11 mouse cellular contexts compared by ENCODE assay signal in the genomic region with DNA sequence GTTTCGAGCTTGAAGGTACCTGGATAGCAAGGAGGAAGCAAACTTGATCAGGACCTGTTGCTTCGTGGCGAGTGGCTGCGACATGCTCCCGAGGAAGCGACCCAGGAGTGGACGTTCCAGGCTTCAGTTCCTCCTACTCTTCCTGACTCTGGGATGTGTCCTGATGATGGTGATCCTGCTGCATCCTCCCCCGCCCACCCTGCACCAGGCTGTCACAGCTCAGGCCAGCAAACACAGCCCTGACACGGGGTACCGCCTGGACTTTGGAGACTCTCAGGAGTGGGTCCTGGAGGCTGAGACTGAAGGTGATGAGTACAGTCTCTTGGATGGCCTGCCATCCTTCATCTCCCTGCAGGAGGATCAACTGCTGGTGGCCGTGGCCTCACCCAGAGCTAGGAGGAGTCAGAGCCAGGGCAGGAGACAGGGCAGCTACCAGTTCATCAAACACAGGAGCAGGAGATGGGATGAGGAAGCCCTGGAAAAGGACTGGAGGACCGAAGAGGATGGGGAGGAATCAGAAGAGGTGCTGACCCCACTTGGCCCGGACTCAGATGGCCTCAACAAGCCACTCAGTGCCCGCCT. TPM values are rescaled to one million over a fixed set of nuclear protein-coding genes. Genes with fewer than 3 reads are reported as not detected.
DNase-seq lines count a peak whose midpoint lies in the region; ATAC-seq lines count a peak whose summit lies in the region.
"Had no signal": no experiment of that assay in that cellular context is flagged by ENCODE, and none has a peak within 500 bp of the region (broad histone marks: within the 10 kb centered on the region; RNA-seq: fewer than 3 reads in every experiment).

No protein-coding gene starts in this region.

- no peaks in the 10 kb centered on the region for H3K27me3 ChIP-seq in hindbrain, embryonic 16.5 days (replicated peaks; ENCODE audit: control insufficient read depth, insufficient read depth, low read length)
- H3K27me3 ChIP-seq in hindbrain, embryonic 11.5 days (ENCODE audit: control insufficient read depth, insufficient read depth, low read length), result no peaks in the 10 kb centered on the region
- no peaks in the 10 kb centered on the region for H3K27me3 ChIP-seq in neural tube, embryonic 15.5 days (replicated peaks)
- H3K27me3 ChIP-seq in heart, embryonic 12.5 days (replicated peaks), result peaks cover 23% of the 10 kb centered on the region

- ATAC-seq in hindbrain, embryonic 16.5 days, result no peak
- ATAC-seq in hindbrain, embryonic 11.5 days (ENCODE audit: low FRiP score), result no peak
- no peak for ATAC-seq in neural tube, embryonic 15.5 days (ENCODE audit: low FRiP score)
- no peak for ATAC-seq in heart, embryonic 12.5 days (ENCODE audit: insufficient number of reproducible peaks, low FRiP score)

- no peak overlapping the region for H3K4me3 ChIP-seq in hindbrain, embryonic 16.5 days (ENCODE audit: low read length)
- H3K4me3 ChIP-seq in hindbrain, embryonic 11.5 days (ENCODE audit: low read depth, low read length), result no peak overlapping the region
- no peak overlapping the region for H3K4me3 ChIP-seq in neural tube, embryonic 15.5 days (replicated peaks)
- H3K4me3 ChIP-seq in heart, embryonic 12.5 days, result no peak overlapping the region
- H3K4me3 ChIP-seq: lung, embryonic 15.5 days had no signal

- no peaks in the 10 kb centered on the region for H3K9me3 ChIP-seq in hindbrain, embryonic 16.5 days (ENCODE audit: control insufficient read depth, low read length)
- H3K9me3 ChIP-seq in hindbrain, embryonic 11.5 days (ENCODE audit: control insufficient read depth, low read length), result no peaks in the 10 kb centered on the region
- no peaks in the 10 kb centered on the region for H3K9me3 ChIP-seq in neural tube, embryonic 15.5 days (replicated peaks)
- no peaks in the 10 kb centered on the region for H3K9me3 ChIP-seq in heart, embryonic 12.5 days (replicated peaks)
- H3K9me3 ChIP-seq: limb, embryonic 10.5 days; lung, embryonic 15.5 days had no signal

- H3K27ac ChIP-seq in hindbrain, embryonic 16.5 days (ENCODE audit: low read depth, low read length), result no peak overlapping the region
- H3K27ac ChIP-seq in hindbrain, embryonic 11.5 days (ENCODE audit: low read depth, low read length), result no peak overlapping the region
- no peak overlapping the region for H3K27ac ChIP-seq in neural tube, embryonic 15.5 days (replicated peaks)
- H3K27ac ChIP-seq in heart, embryonic 12.5 days (ENCODE audit: poor library complexity, severe bottlenecking), result no peak overlapping the region
- H3K27ac ChIP-seq: kidney, postnatal 0 days; lung, embryonic 15.5 days had no signal

- 80% methylated on average over 14 of the region's 14 CpGs for WGBS in hindbrain, embryonic 16.5 days
- WGBS in hindbrain, embryonic 11.5 days, result 78% methylated on average over 14 of the region's 14 CpGs
- 72% methylated on average over 14 of the region's 14 CpGs for WGBS in neural tube, embryonic 15.5 days
- WGBS in heart, embryonic 12.5 days, result 53% methylated on average over 14 of the region's 14 CpGs

- peaks cover 12% of the 10 kb centered on the region for H3K4me1 ChIP-seq in hindbrain, embryonic 16.5 days (ENCODE audit: control insufficient read depth, insufficient read depth, low read depth, low read length)
- H3K4me1 ChIP-seq in hindbrain, embryonic 11.5 days (replicated peaks; ENCODE audit: control insufficient read depth, insufficient read depth, low read length), result no peaks in the 10 kb centered on the region
- H3K4me1 ChIP-seq in neural tube, embryonic 15.5 days, result peaks cover 22% of the 10 kb centered on the region
- peaks cover 26% of the 10 kb centered on the region for H3K4me1 ChIP-seq in heart, embryonic 12.5 days (replicated peaks)

- no peaks in the 10 kb centered on the region for H3K36me3 ChIP-seq in hindbrain, embryonic 16.5 days (ENCODE audit: control insufficient read depth, insufficient read depth, low read length)
- no peaks in the 10 kb centered on the region for H3K36me3 ChIP-seq in hindbrain, embryonic 11.5 days (ENCODE audit: control insufficient read depth, insufficient read depth, low read length)
- no peaks in the 10 kb centered on the region for H3K36me3 ChIP-seq in neural tube, embryonic 15.5 days
- no peaks in the 10 kb centered on the region for H3K36me3 ChIP-seq in heart, embryonic 12.5 days
- H3K36me3 ChIP-seq: limb, embryonic 10.5 days; lung, embryonic 15.5 days had no signal

- no peak for DNase-seq in hindbrain, embryonic 11.5 days (ENCODE audit: low spot score)
- no peak for DNase-seq in neural tube, embryonic 10.5 days (ENCODE audit: extremely low spot score, low spot score)
- DNase-seq in urinary bladder, postnatal 14 days (ENCODE audit: low spot score), result no peak
- no peak for DNase-seq in adrenal gland, postnatal 14 days
- no peak for DNase-seq in gastrocnemius, adult 8-10 months (ENCODE audit: low spot score in 2 of 2)

- no peak overlapping the region for H3K9ac ChIP-seq in hindbrain, embryonic 16.5 days (ENCODE audit: low read depth, low read length)
- H3K9ac ChIP-seq in hindbrain, embryonic 11.5 days (ENCODE audit: low read depth, low read length), result no peak overlapping the region
- H3K9ac ChIP-seq in neural tube, embryonic 15.5 days (replicated peaks), result no peak overlapping the region
- H3K9ac ChIP-seq in heart, embryonic 12.5 days, result no peak overlapping the region
- H3K9ac ChIP-seq: lung, embryonic 15.5 days had no signal

- H3K4me2 ChIP-seq in hindbrain, embryonic 16.5 days (ENCODE audit: low read length), result peak overlapping the region; percentile 28
- H3K4me2 ChIP-seq in hindbrain, embryonic 11.5 days (replicated peaks; ENCODE audit: low read depth, low read length), result no peak overlapping the region
- peak overlapping the region; percentile 37; the same call in 1 of the 2 replicates for H3K4me2 ChIP-seq in neural tube, embryonic 15.5 days
- peak overlapping the region; percentile 69; the same call in 1 of the 2 replicates for H3K4me2 ChIP-seq in heart, embryonic 12.5 days

RNA-seq across cellular contexts. Expression of a gene that starts 0.7 kb away (rescaled TPM):
- polyA plus RNA-seq in hindbrain, embryonic 16.5 days (2015; fragmentation: Nextera tagmentation; extraction: Ambion mirVana), result 1.1 and 1.4 TPM in 2 replicates
- 0.18 and 0.23 TPM in 2 replicates for polyA plus RNA-seq in hindbrain, embryonic 11.5 days (2014; fragmentation: Nextera tagmentation; extraction: Ambion mirVana)
- 0.38 and 0.52 TPM in 2 replicates for polyA plus RNA-seq in neural tube, embryonic 15.5 days (2015; fragmentation: Nextera tagmentation; extraction: Ambion mirVana)
- 0.29 and 0.35 TPM in 2 replicates for polyA plus RNA-seq in heart, embryonic 12.5 days (2016; fragmentation: Nextera tagmentation; extraction: Ambion mirVana)
- total RNA-seq in adrenal gland, postnatal 14 days (2021), result 8.9 and 17.0 TPM in 2 replicates
- 10 to 100 TPM in 1 of 4 experiments, 1 to 10 TPM in 3; 3.9 to 14.4 (median 7.8) TPM for total RNA-seq in gastrocnemius, adult 8-10 months (2022)

RNA-seq across cellular contexts. Expression of a gene that starts 55.7 kb away (rescaled TPM):
- polyA plus RNA-seq in hindbrain, embryonic 16.5 days (2015; fragmentation: Nextera tagmentation; extraction: Ambion mirVana), result 21.7 and 29.0 TPM in 2 replicates
- polyA plus RNA-seq in hindbrain, embryonic 11.5 days (2014; fragmentation: Nextera tagmentation; extraction: Ambion mirVana), result 12.6 and 17.9 TPM in 2 replicates
- 21.6 and 22.0 TPM in 2 replicates for polyA plus RNA-seq in neural tube, embryonic 15.5 days (2015; fragmentation: Nextera tagmentation; extraction: Ambion mirVana)
- 37.9 and 40.2 TPM in 2 replicates for polyA plus RNA-seq in heart, embryonic 12.5 days (2016; fragmentation: Nextera tagmentation; extraction: Ambion mirVana)
- total RNA-seq in adrenal gland, postnatal 14 days (2021), result 52.9 and 58.8 TPM in 2 replicates
- 10 to 100 TPM; 17.7 to 24.5 (median 19.4) TPM for total RNA-seq in gastrocnemius, adult 8-10 months (2022)

RNA-seq across cellular contexts. Expression of a gene that starts 56.0 kb away (rescaled TPM):
- polyA plus RNA-seq in hindbrain, embryonic 16.5 days (2015; fragmentation: Nextera tagmentation; extraction: Ambion mirVana), result 68.9 and 72.9 TPM in 2 replicates
- 83.3 and 84.3 TPM in 2 replicates for polyA plus RNA-seq in hindbrain, embryonic 11.5 days (2014; fragmentation: Nextera tagmentation; extraction: Ambion mirVana)
- 66.4 and 72.8 TPM in 2 replicates for polyA plus RNA-seq in neural tube, embryonic 15.5 days (2015; fragmentation: Nextera tagmentation; extraction: Ambion mirVana)
- 71.7 and 74.5 TPM in 2 replicates for polyA plus RNA-seq in heart, embryonic 12.5 days (2016; fragmentation: Nextera tagmentation; extraction: Ambion mirVana)
- 58.8 and 61.9 TPM in 2 replicates for total RNA-seq in adrenal gland, postnatal 14 days (2021)
- 100 to 1,000 TPM; 122 to 147 (median 130) TPM for total RNA-seq in gastrocnemius, adult 8-10 months (2022)
